Mouse (Mus musculus): Measurements from ENCODE around the gene Fbf1.
"Not testable (repeated sequence)": the region's sequence is repeated elsewhere in the genome, so short reads cannot be mapped to it uniquely, and the experiment has no call there.

Fbf1 gene

DNA sequence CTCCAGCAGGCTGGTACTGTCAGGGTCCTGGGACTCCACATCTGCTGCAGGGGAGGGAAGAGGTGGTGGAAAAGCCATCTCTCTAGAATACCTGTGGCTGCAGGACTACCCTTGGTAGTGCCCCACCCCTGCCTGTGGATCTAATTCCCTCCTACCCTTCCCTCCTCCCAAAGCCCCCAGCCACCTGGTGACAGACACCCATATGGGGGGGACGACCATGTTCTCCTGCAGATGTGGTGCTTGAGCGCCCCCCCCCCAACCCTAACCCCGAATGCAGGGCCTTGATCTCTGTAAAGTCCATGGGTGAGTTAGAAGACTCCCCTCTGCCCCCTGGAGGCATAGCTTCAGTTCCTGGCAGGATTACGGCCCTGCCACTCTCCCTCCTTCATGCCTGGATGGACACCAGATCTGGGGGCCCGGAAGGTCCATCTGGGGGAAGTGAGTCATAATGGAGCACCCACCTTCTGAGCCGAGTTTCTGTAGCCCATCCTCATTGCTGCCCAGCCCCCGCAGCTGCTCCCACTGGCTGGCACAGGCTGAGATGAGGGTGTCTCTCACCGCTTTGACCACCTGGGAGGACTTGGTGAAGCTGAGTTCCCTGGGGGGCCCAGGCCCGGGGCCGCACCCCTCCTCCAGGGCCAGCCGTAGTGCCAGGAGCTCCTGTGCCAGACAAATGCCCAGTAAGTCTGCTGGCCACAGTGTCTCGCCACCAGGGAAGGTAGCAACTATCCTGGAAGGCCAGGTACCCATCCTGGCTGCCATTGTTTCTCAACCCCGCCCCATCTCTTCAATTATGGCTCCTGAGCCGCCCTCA is 60.8 kb downstream of the Fbf1 start:
- peak; percentile 42 for DNase-seq

DNA sequence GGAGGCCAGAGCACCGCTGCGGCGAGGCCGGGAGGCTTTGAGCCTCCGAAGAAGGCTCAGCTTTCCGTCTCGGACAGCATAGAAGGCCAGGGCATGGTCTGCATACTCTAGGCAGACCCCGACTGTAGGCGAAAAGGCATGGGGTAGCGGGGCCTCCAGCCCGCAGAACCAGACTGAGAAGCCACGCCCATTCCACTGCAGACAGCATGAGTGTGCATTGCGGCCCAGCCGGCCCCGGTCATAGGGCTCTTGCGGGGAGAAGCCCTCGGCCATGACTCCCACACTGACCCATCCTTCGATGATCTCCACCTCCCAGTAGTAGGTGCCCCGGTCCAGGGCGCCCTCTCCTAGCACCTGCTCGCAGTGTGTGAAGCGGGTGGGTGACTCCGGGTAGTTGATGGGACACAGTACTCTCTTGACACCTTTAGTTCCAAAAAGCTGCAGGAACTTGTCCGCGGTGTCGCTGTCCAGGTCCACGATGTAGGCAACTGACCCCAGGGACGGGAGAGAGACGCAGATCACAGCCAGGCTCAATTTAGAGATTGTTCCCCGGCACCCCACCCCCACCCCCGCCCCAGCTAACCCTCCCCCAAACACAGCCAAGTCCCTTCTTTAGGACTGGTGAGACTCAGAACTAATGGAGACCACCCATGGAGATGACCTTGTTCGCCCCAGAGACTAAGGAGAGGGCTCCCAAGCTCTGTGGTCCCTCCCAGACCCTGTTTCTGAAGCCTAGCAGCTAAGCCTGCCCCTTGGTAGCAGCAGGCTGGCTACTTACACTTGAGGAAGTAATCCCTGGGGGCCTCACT is 61.6 kb downstream of the Fbf1 start:
- no peak for DNase-seq

GRCm38 (mm10) chr11:116105065-116105464 is 62.9 kb downstream of the Fbf1 start:
- no peak for DNase-seq

- DNase-seq: peak; percentile 92
Observed at GRCm38 (mm10) chr11:116104006-116104646, 63.8 kb downstream of the Fbf1 start.

GRCm38 (mm10) chr11:116103572-116103971 is 64.4 kb downstream of the Fbf1 start:
- peak; percentile 45 for DNase-seq

- DNase-seq: no peak
Observed at GRCm38 (mm10) chr11:116102472-116102871, 65.5 kb downstream of the Fbf1 start.

- DNase-seq: peak; percentile 57
Observed at GRCm38 (mm10) chr11:116101931-116102381, 66.0 kb downstream of the Fbf1 start.

GRCm38 (mm10) chr11:116100839-116101238 is 67.1 kb downstream of the Fbf1 start:
- no peak for DNase-seq

- DNase-seq: peak; percentile 75
Observed at GRCm38 (mm10) chr11:116100385-116100784, 67.6 kb downstream of the Fbf1 start.

DNA sequence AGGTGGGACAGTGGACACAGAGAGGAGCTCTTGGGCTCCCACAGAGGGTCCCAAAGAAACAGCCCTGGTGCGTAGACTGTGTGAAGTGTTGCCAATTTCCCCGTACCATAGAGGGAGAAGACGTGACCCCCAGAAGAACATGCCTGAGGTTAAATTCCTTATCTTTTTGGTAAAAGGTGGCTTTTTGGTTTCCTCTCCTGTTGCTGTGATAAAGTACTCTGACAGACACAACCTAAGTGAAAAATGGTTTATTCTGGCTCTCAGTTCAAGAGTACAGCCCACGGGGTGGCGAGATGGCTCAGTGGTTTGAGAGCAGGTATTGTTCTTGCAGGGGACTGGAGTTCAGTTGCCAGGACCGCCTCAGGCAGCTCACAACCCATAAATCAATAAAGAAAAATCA is 68.5 kb downstream of the Fbf1 start:
- no peak for DNase-seq

GRCm38 (mm10) chr11:116098711-116099460 is 69.1 kb downstream of the Fbf1 start:
- DNase-seq: peak; percentile 79

- DNase-seq: no peak
Observed at GRCm38 (mm10) chr11:116096213-116097108, 71.5 kb downstream of the Fbf1 start.

- DNase-seq: peak; percentile 78
Observed at GRCm38 (mm10) chr11:116095573-116095972, 72.4 kb downstream of the Fbf1 start.

DNA sequence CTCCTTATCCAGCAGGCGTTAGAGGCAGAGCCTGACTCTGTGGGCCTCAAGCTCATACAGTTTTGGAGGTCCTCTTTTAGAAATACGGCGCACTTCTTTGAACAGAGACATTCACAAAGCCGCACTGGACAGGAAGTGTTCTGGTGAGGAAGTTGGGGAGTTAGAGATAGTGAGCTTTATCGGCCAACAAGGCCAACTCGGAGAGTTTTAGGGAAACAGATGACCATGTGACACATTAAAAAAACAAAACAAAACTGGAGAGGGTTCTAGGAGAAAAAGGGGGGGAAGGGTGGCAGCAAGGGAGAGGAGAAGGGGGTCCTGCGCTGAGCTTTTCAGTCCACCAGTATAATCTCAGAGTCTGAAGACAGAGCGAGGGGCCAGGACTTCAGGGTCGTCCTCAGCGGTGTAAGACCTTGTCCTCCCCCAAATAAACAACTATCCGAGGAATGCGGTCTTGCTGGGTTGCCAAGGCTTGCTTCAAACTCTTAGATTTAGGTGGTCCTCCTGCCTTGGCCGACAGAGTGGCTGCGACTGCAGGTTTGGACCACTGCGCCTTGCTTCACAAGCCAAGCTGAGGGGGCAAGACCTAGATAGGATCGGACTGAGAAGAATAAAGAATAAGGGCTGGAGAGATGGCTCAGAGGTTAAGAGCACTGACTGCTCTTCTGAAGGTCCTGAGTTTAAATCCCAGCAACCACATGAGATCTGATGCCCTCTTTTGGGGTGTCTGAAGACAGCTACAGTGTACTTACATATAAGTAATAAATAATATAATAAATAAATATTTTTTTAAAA is 74.0 kb downstream of the Fbf1 start:
- no peak for DNase-seq

GRCm38 (mm10) chr11:116092959-116093358 is 75.0 kb downstream of the Fbf1 start:
- DNase-seq: not testable (repeated sequence)

Data from kidney, adult 11 months (tissue).